Mouse (Mus musculus) granulocyte monocyte progenitor cell, adult 5-6 weeks (primary cell): ENCODE data around the gene Epb41l2. TPM values are rescaled to one million over a fixed set of nuclear protein-coding genes. Genes with fewer than 3 reads are reported as not detected.

Source experiments
- ATAC-seq: replicated peaks from 2 replicates; pipeline ENCODE4 v1.8.0; 2016; ENCODE audit warnings: mild to moderate bottlenecking, moderate TSS enrichment, inconsistent platforms; ENCODE audit not compliant: poor library complexity, severe bottlenecking
- total RNA-seq, 2 experiments: library from RNA; stranded (forward) in 1 of 2; stranded (reverse) in 1 of 2; fragments of 200-712, 200-1000 nt in 1 of 2; fragments of >200 nt in 1 of 2; fragmentation: Nextera tagmentation in 1 of 2; gene quantifications; 2 replicates each; pipeline ENCODE4 v1.2.3; 2014 to 2017

Gene Epb41l2
- total RNA-seq, 2 experiments from 2014 or later = 29.6 to 34.6 TPM

DNA sequence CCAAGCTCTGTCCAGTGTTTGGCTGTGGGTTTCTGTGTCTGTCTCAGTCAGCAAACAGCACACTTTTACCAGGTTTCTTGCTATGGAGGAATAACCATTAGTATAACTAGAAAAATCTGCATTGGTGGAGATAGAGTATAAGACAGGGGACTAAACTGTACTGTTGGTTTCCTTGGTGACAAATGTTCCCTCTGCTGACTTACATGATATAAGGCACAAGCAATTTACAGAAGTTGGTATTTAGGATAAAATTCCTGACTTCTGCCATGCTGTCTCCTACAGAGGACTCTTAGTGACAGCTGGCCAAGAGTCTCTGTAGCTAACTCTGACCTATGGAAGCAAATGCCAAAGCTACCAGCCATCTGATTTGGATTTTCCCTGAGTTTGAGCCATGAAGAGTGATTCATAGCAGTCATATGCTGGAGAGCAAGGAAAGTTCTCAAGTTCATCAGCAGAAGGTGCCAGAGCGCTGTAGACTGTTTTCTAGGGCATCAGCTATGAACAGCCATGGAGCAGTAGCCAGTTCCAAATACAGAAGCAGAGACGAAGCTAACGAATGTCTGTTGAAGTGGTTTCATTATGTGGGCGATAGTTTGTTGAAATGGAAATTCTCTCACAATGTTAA, 179.7 kb downstream of the Epb41l2 start:
- no peak for ATAC-seq

DNA sequence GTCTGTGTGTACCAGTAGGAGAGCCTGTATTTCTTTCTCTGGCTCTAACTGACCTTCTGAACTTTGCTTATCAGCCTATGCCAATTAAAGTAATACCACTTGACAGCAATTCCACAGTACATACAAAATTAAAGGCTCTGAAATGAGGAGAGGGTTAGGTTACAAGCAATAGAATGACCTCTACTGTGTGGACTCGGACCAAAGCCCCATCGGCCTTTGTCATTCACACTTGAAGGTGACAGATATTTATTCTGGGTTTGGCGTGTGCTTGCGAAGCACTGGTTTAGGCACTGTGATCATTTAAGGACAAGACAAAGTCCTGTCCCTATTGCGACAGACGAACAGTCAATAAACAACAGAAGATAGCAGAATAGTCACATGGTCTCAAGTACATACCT, 180.2 kb downstream of the Epb41l2 start:
- ATAC-seq = no peak

DNA sequence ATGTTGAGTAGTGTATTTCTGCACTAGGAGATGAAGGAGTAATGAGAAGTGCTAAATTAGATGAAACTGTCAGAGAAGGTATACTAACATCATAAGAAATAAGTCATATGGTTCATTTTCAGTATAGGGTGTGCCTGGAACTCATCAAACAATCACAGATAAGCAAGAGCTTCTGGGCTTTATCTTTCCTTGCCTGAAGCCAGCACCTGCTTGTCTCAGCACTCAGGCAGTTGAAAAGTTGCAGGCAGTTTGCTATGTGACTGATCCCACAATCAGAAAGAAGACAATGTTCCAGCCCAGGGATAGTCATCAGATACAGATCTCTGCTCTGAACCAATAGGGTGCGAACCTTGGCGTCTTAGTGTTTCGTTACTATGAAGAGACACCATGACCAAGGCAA, 181.5 kb downstream of the Epb41l2 start:
- ATAC-seq = no peak

DNA sequence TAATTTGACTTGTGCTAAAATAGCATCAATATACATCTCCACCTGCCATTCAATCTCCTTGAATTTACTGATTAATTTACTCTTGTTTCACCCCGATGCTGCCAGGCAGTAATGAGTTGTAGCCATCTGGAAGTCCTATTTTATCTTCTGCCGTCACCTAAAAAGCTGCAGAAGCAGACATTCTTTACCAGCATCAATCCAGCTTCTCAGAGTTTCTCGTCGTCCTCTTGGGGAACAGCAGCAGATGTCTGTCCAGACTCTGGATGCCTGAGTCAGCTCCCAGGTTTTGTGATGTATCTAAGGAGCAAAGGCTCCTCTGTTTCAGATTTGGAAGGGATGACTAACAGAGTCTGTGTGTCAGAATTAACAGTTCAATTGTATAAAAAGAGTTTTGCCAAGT, 193.3 kb downstream of the Epb41l2 start:
- ATAC-seq = no peak

DNA sequence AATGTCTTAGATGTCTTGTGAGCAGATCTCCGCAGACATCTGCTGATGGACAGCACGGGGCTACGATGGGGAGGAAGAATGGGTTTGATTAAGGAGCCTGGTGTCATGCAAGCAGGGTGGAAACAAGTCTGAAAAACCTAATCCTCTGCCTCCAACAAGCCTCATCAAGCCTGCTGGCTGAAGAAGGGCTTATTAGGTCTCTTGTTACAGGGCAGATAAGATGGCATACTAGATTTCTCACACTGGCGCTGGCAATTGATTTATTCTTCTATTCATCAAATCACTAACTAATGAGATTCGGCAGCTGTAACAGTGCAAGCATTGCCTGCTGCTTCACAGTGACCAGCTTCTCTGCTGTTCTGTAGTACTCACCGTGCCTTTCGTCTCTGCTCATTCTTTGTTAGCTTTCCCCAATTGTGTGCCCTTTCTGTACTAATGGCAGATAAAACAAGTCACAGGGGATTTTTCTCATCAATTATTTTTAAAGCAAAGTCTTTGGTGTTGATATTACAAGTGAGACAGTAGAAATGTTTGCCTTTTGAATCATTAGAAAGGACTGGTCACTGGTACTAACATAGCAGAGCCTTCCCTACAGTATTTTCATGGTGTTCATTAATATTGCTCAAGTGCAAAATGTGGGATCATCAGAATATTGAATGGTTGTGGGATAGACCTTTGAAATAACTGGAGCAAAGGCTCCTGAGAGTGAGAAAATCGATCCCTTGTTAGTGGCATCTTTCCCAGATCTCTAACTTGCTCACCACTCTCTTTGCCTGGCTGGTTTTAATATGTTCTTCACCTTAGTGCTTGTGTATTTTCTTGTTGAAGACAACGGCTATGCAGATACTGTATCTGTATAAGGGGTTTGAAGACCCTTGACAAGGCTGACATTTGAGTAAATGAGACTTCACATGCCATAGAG, 212.0 kb downstream of the Epb41l2 start:
- no peak for ATAC-seq

Other genes with a start within 250 kb of the Epb41l2 start
- 10.9 and 19.6 TPM in 2 replicates for gene Akap7, start 51.9 kb upstream of the Epb41l2 start, total RNA-seq (2014; fragmentation: Nextera tagmentation)
- gene Akap7, start 51.9 kb upstream of the Epb41l2 start, total RNA-seq (2017) = 18.7 and 23.1 TPM in 2 replicates
- gene Smlr1, start 176.5 kb downstream of the Epb41l2 start, total RNA-seq (2014; fragmentation: Nextera tagmentation) = not detected in 2 replicates
- not detected in 2 replicates for gene Smlr1, start 176.5 kb downstream of the Epb41l2 start, total RNA-seq (2017)